31 mouse cellular contexts compared by ENCODE assay signal in genomic region chr5:75667083-75667482, GRCm38 (mm10).
DNase-seq lines count a peak whose midpoint lies in the region; ATAC-seq lines count a peak whose summit lies in the region.
"Had no signal": no experiment of that assay in that cellular context is flagged by ENCODE, and none has a peak within 500 bp of the region (broad histone marks: within the 10 kb centered on the region; RNA-seq: fewer than 3 reads in every experiment).

No protein-coding gene starts in this region.

- WGBS in midbrain, embryonic 11.5 days = 68% methylated on average over 3 of the region's 3 CpGs
- 69% methylated on average over 3 of the region's 3 CpGs for WGBS in midbrain, embryonic 16.5 days
- WGBS in hindbrain, embryonic 14.5 days = 53% methylated on average over 3 of the region's 3 CpGs

- H3K36me3 ChIP-seq in midbrain, embryonic 11.5 days (ENCODE audit: control insufficient read depth, insufficient read depth, low read length) = no peaks in the 10 kb centered on the region
- H3K36me3 ChIP-seq in midbrain, embryonic 16.5 days (ENCODE audit: control insufficient read depth, insufficient read depth, low read length) = no peaks in the 10 kb centered on the region
- no peaks in the 10 kb centered on the region for H3K36me3 ChIP-seq in hindbrain, embryonic 14.5 days (replicated peaks; ENCODE audit: control insufficient read depth, insufficient read depth)
- H3K36me3 ChIP-seq: hindbrain, embryonic 15.5 days; intestine, embryonic 15.5 days; limb, embryonic 10.5 days; limb, embryonic 15.5 days; liver, embryonic 13.5 days; midbrain, embryonic 15.5 days; neural tube, embryonic 13.5 days; stomach, embryonic 15.5 days had no signal

- H3K9me3 ChIP-seq in midbrain, embryonic 11.5 days (ENCODE audit: control insufficient read depth, low read length) = 0 out of 2 replicates have a peak, but pooled peaks cover 5% of the 10 kb centered on the region
- no peaks in the 10 kb centered on the region for H3K9me3 ChIP-seq in midbrain, embryonic 16.5 days (replicated peaks; ENCODE audit: control insufficient read depth, low read length, poor library complexity, severe bottlenecking)
- 0 out of 2 replicates have a peak, but pooled peaks cover 7% of the 10 kb centered on the region for H3K9me3 ChIP-seq in hindbrain, embryonic 14.5 days (ENCODE audit: control insufficient read depth, low read length)
- H3K9me3 ChIP-seq: hindbrain, embryonic 15.5 days; intestine, embryonic 15.5 days; limb, embryonic 10.5 days; limb, embryonic 15.5 days; liver, embryonic 13.5 days; midbrain, embryonic 15.5 days; neural tube, embryonic 13.5 days; stomach, embryonic 15.5 days had no signal

- H3K4me2 ChIP-seq in midbrain, embryonic 11.5 days = no peak overlapping the region
- no peak overlapping the region for H3K4me2 ChIP-seq in midbrain, embryonic 16.5 days (ENCODE audit: low read length)
- no peak overlapping the region for H3K4me2 ChIP-seq in hindbrain, embryonic 14.5 days (replicated peaks)
- H3K4me2 ChIP-seq: heart, embryonic 11.5 days; hindbrain, embryonic 15.5 days; intestine, embryonic 15.5 days; limb, embryonic 15.5 days; liver, embryonic 13.5 days; midbrain, embryonic 15.5 days; neural tube, embryonic 13.5 days; stomach, embryonic 15.5 days had no signal

- no peaks in the 10 kb centered on the region for H3K27me3 ChIP-seq in midbrain, embryonic 11.5 days (ENCODE audit: control insufficient read depth, insufficient read depth, low read length)
- no peaks in the 10 kb centered on the region for H3K27me3 ChIP-seq in midbrain, embryonic 16.5 days (ENCODE audit: control insufficient read depth, insufficient read depth, low read depth, low read length)
- no peaks in the 10 kb centered on the region for H3K27me3 ChIP-seq in hindbrain, embryonic 14.5 days (ENCODE audit: control insufficient read depth, insufficient read depth, low read length)
- H3K27me3 ChIP-seq: hindbrain, embryonic 15.5 days; intestine, embryonic 15.5 days; limb, embryonic 15.5 days; liver, embryonic 13.5 days; midbrain, embryonic 15.5 days; neural tube, embryonic 13.5 days; stomach, embryonic 15.5 days had no signal

- H3K9ac ChIP-seq in midbrain, embryonic 11.5 days (ENCODE audit: low read length) = no peak overlapping the region
- no peak overlapping the region for H3K9ac ChIP-seq in midbrain, embryonic 16.5 days (ENCODE audit: low read depth, low read length)
- H3K9ac ChIP-seq in hindbrain, embryonic 14.5 days = no peak overlapping the region
- H3K9ac ChIP-seq: hindbrain, embryonic 15.5 days; intestine, embryonic 15.5 days; limb, embryonic 15.5 days; liver, embryonic 13.5 days; midbrain, embryonic 15.5 days; neural tube, embryonic 13.5 days; stomach, embryonic 15.5 days had no signal

- H3K27ac ChIP-seq in midbrain, embryonic 11.5 days (ENCODE audit: low read depth, low read length) = no peak overlapping the region
- no peak overlapping the region for H3K27ac ChIP-seq in midbrain, embryonic 16.5 days (ENCODE audit: low read length)
- no peak overlapping the region for H3K27ac ChIP-seq in hindbrain, embryonic 14.5 days
- H3K27ac ChIP-seq: gastrocnemius, adult 2 months; hindbrain, embryonic 15.5 days; intestine, embryonic 15.5 days; limb, embryonic 10.5 days; limb, embryonic 15.5 days; liver, embryonic 13.5 days; midbrain, embryonic 15.5 days; neural tube, embryonic 13.5 days; stomach, embryonic 15.5 days had no signal

- peaks cover 2% of the 10 kb centered on the region; the same call in 1 of the 2 replicates for H3K4me1 ChIP-seq in midbrain, embryonic 11.5 days (ENCODE audit: control insufficient read depth, insufficient read depth, low read length)
- H3K4me1 ChIP-seq in midbrain, embryonic 16.5 days (ENCODE audit: control insufficient read depth, insufficient read depth, low read length) = no peaks in the 10 kb centered on the region
- H3K4me1 ChIP-seq in hindbrain, embryonic 14.5 days (replicated peaks; ENCODE audit: control insufficient read depth, insufficient read depth, low read length) = no peaks in the 10 kb centered on the region
- H3K4me1 ChIP-seq: hindbrain, embryonic 15.5 days; intestine, embryonic 15.5 days; limb, embryonic 10.5 days; limb, embryonic 15.5 days; liver, embryonic 13.5 days; midbrain, embryonic 15.5 days; stomach, embryonic 15.5 days had no signal

- DNase-seq in midbrain, embryonic 11.5 days (ENCODE audit: low spot score, missing footprints) = peak; percentile 56
- DNase-seq in naive thymus-derived CD4-positive, alpha-beta T cell, adult 2 months (ENCODE audit: low read depth) = peak; percentile 13
- DNase-seq in thymus, postnatal 14 days = peak; percentile 75
- no peak for DNase-seq in urinary bladder, postnatal 36 days (ENCODE audit: low spot score in 2 of 2)
- no peak for DNase-seq in hindbrain, embryonic 14.5 days (ENCODE audit: low spot score)
- DNase-seq in embryo, embryonic 9.5 days (ENCODE audit: extremely low spot score) = no peak
- DNase-seq in right cerebral cortex, postnatal 25 days = no peak
- DNase-seq: adrenal gland, postnatal 14 days; cerebellum, adult 11-12 months; cerebellum, adult 9-11 months; gastrocnemius, adult 2 months; gastrocnemius, postnatal 36 days; heart, adult 18-20 months; heart, postnatal 4 days; kidney, adult 2 months; kidney, postnatal 4 days; layer of hippocampus, postnatal 36 days; liver, embryonic 13.5 days; lung, adult 18-20 months; lung, postnatal 10 days had no signal

- no peak for ATAC-seq in midbrain, embryonic 11.5 days (ENCODE audit: low FRiP score)
- ATAC-seq in midbrain, embryonic 16.5 days = no peak
- ATAC-seq in hindbrain, embryonic 14.5 days (ENCODE audit: low FRiP score) = no peak
- ATAC-seq: forebrain, embryonic 16.5 days; intestine, embryonic 15.5 days; midbrain, embryonic 15.5 days had no signal

- H3K4me3 ChIP-seq in midbrain, embryonic 11.5 days (ENCODE audit: low read depth, low read length) = no peak overlapping the region
- no peak overlapping the region for H3K4me3 ChIP-seq in midbrain, embryonic 16.5 days (ENCODE audit: low read depth, low read length)
- no peak overlapping the region for H3K4me3 ChIP-seq in hindbrain, embryonic 14.5 days (replicated peaks; ENCODE audit: low read length)
- H3K4me3 ChIP-seq: erythroblast, embryonic 14.5 days; gastrocnemius, adult 2 months; hindbrain, embryonic 15.5 days; intestine, embryonic 15.5 days; limb, embryonic 10.5 days; limb, embryonic 15.5 days; liver, embryonic 13.5 days; midbrain, embryonic 15.5 days; neural tube, embryonic 13.5 days; stomach, embryonic 15.5 days had no signal

Comparison
In these comparisons a context has a peak if more than half of its experiments do, and no peak if none do; other contexts are left out.
1. DNase-seq: peak in midbrain, embryonic 11.5 days (single experiment), naive thymus-derived CD4-positive, alpha-beta T cell, adult 2 months (single experiment) and thymus, postnatal 14 days (single experiment); none in urinary bladder, postnatal 36 days (0 of 2), hindbrain, embryonic 14.5 days (single experiment), embryo, embryonic 9.5 days (single experiment) and right cerebral cortex, postnatal 25 days (single experiment).